Mouse (Mus musculus) kidney, postnatal 0 days (tissue): Measurements from ENCODE around the gene Ephx4. TPM values are rescaled to one million over a fixed set of nuclear protein-coding genes. Genes with fewer than 3 reads are reported as not detected.
A peak's percentile ranks its signal among the peaks of the same experiment; 100 is the strongest.
"Not testable (repeated sequence)": the region's sequence is repeated elsewhere in the genome, so short reads cannot be mapped to it uniquely, and the experiment has no call there.

Experiments
- ATAC-seq: fragments of 200-750 bp; cut with Nextera tagmentation; replicated peaks from 2 replicates; pipeline ENCODE4 v1.8.0; 2017; ENCODE audit warnings: low read depth, moderate number of reproducible peaks, moderate TSS enrichment, moderate library complexity; ENCODE audit not compliant: low FRiP score
- DNase-seq: peaks from one replicate; pipeline ENCODE4 v3.0.0-alpha.2; 2016; ENCODE audit warnings: low spot score
- H3K27ac ChIP-seq: fragments of 300-500 bp; sonication (generic); 2 replicates; pipeline ENCODE4 v1.5.1; 2014; ENCODE audit warnings: mild to moderate bottlenecking
- H3K27me3 ChIP-seq: fragments of 300-500 bp; sonication (generic); 2 replicates; pipeline ENCODE4 v1.6.1; 2014; ENCODE audit warnings: low read length, mixed read lengths; ENCODE audit not compliant: insufficient read depth
- H3K36me3 ChIP-seq: fragments of 300-500 bp; sonication (generic); 2 replicates; pipeline ENCODE4 v1.6.1; 2014; ENCODE audit warnings: low read length, mixed read lengths; ENCODE audit not compliant: insufficient read depth
- H3K4me1 ChIP-seq: fragments of 300-500 bp; sonication (generic); replicated peaks from 2 replicates; pipeline ENCODE4 v1.6.1; 2014; ENCODE audit warnings: antibody characterized with exemption, low read length, mixed read lengths; ENCODE audit not compliant: insufficient read depth
- H3K4me2 ChIP-seq: fragments of 300-500 bp; sonication (generic); 2 replicates; pipeline ENCODE4 v1.6.1; 2014; ENCODE audit warnings: mild to moderate bottlenecking, low read length, moderate library complexity, mixed read lengths
- H3K4me3 ChIP-seq: fragments of 300-500 bp; sonication (generic); replicated peaks from 2 replicates; pipeline ENCODE4 v1.5.1; 2014; ENCODE audit warnings: low read depth, low read length
- H3K9ac ChIP-seq: fragments of 300-500 bp; sonication (generic); 2 replicates; pipeline ENCODE4 v1.6.1; 2014; ENCODE audit warnings: low read depth, low read length
- H3K9me3 ChIP-seq: fragments of 300-500 bp; sonication (generic); replicated peaks from 2 replicates; pipeline ENCODE4 v1.6.1; 2016; ENCODE audit warnings: low read length, inconsistent platforms, mixed read lengths
- CTCF ChIP-seq: IDR thresholded peaks from 2 replicates; pipeline ENCODE4 v1.5.1; 2016; ENCODE audit warnings: antibody characterized with exemption, low read depth, mild to moderate bottlenecking, moderate library complexity
- whole genome bisulfite sequencing: fragments of 180-500 bp; shearing (Covaris S2); extraction: QIAGEN DNeasy Blood & Tissue Kit; methylation state at CpG from one replicate; pipeline ENCODE4 v1.1.7; 2014; 5-methylcytosine and 5-hydroxymethylcytosine counted together
- polyA plus RNA-seq: library from polyadenylated mRNA; unstranded; fragments of >200 nt; fragmentation: Nextera tagmentation; extraction: Ambion mirVana; gene quantifications from 2 replicates; pipeline ENCODE4 v1.2.1, GENCODE M21; 2015

The Ephx4 gene
- polyA plus RNA-seq, 1 experiment from 2014 or later = 1.8 TPM

DNA sequence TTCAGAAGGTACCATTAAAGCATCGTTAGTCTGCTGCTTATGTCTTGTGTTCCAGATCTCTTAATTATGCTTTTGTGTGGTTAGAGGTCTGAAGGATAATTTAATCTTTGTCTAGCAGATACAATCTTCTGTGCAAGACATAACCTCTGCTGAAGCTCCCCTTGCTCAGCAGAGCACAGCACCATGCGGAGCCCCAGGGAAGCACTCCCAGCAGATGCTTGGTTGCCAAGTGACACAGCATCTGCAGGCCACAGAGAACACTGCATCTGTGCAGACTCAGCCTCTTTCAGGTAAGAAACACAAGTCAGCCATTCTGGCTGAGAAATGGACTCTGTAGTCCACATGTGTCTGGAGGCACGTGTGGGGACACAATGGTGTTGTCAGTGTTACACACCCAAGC lies 32.5 kb upstream of the Ephx4 start:
- Histone ChIP-seq H3K9me3 (no peaks in the 10 kb centered on the region), H3K4me2 (no peak overlapping the region), H3K4me3 (no peak overlapping the region), H3K27me3 (no peaks in the 10 kb centered on the region), H3K9ac (no peak overlapping the region), H3K27ac (no peak overlapping the region), H3K36me3 (0 out of 2 replicates have a peak, but pooled peaks cover 2% of the 10 kb centered on the region), H3K4me1 (no peaks in the 10 kb centered on the region)
- no peak for TF ChIP-seq CTCF
- ATAC-seq = no peak
- WGBS = 70% methylated on average over 3 of the region's 3 CpGs
- no peak for DNase-seq

GRCm38 (mm10) chr5:107371335-107371734 lies 31.2 kb upstream of the Ephx4 start:
- 91% methylated on average over 5 of the region's 5 CpGs for WGBS
- Histone ChIP-seq H3K27me3 (no peaks in the 10 kb centered on the region), H3K9me3 (no peaks in the 10 kb centered on the region), H3K27ac (no peak overlapping the region), H3K9ac (no peak overlapping the region), H3K4me2 (no peak overlapping the region), H3K36me3 (0 out of 2 replicates have a peak, but pooled peaks cover 5% of the 10 kb centered on the region), H3K4me1 (no peaks in the 10 kb centered on the region), H3K4me3 (no peak overlapping the region)
- no peak for ATAC-seq
- no peak for TF ChIP-seq CTCF
- DNase-seq = no peak

DNA sequence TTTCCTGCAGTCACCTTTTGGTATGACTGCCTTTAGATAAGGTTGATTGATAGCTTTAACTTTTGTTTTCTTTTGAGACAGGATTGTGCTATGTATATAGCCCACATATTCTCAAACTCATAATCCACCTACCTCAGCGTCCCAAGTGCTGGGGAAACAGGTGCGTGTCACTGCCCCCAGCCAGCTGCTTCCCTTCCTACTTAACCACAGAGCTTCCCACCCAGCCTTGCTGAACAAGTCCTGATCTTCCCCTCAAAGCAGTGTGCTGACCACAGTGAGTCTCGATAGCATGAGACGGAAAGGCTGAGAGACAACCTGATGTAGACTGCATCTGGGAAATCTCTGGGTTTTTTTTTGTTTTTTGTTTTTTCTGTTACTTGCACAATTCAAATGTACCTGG lies 29.3 kb upstream of the Ephx4 start:
- DNase-seq (no peak), ATAC-seq (no peak)
- no peak for TF ChIP-seq CTCF
- no peak overlapping the region for H3K4me3 ChIP-seq
- H3K36me3 ChIP-seq = 0 out of 2 replicates have a peak, but pooled peaks cover 5% of the 10 kb centered on the region
- H3K9me3 ChIP-seq = no peaks in the 10 kb centered on the region
- no peak overlapping the region for H3K9ac ChIP-seq
- H3K4me1 ChIP-seq = no peaks in the 10 kb centered on the region
- H3K27me3 ChIP-seq = no peaks in the 10 kb centered on the region
- 92% methylated on average over 4 of the region's 4 CpGs for WGBS
- no peak overlapping the region for H3K4me2 ChIP-seq
- no peak overlapping the region for H3K27ac ChIP-seq

- not testable (repeated sequence) for H3K9me3 ChIP-seq, ATAC-seq, H3K27me3 ChIP-seq, H3K4me3 ChIP-seq, H3K36me3 ChIP-seq, H3K4me2 ChIP-seq, H3K9ac ChIP-seq, DNase-seq, H3K27ac ChIP-seq, H3K4me1 ChIP-seq
- TF ChIP-seq CTCF = peak; percentile 16; the same call in 1 of the 2 replicates
These were observed 16.1 kb upstream of the Ephx4 start for GRCm38 (mm10) chr5:107386448-107386847.

GRCm38 (mm10) chr5:107387788-107388187 lies 14.7 kb upstream of the Ephx4 start:
- Histone ChIP-seq H3K36me3 (no peaks in the 10 kb centered on the region), H3K4me2 (no peak overlapping the region), H3K4me1 (no peaks in the 10 kb centered on the region), H3K9me3 (no peaks in the 10 kb centered on the region), H3K27ac (no peak overlapping the region), H3K27me3 (no peaks in the 10 kb centered on the region), H3K4me3 (no peak overlapping the region), H3K9ac (no peak overlapping the region)
- no peak for ATAC-seq
- TF ChIP-seq CTCF = no peak
- 97% methylated on average over 1 of the region's 1 CpGs for WGBS
- DNase-seq = no peak

DNA sequence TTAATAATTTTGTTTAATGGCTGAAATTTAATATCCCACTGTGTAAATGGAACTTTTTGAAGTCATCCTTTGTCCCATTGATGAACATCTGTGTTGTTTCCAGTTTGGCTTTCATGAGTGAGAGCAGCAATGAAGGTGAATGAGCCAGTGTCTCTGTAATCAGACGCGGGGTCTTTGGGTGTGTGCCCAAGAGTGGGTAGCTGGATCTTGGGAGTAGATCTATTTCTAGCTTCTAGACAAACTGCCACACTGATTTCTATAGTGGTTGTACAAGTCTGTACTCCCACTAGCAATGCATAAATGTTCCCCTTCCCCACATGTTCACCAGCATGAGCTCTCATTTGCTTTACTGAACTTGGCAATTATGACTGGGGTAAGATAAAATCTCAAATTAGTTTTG lies 13.2 kb upstream of the Ephx4 start:
- Histone ChIP-seq H3K4me2 (no peak overlapping the region), H3K4me1 (no peaks in the 10 kb centered on the region), H3K4me3 (no peak overlapping the region), H3K36me3 (no peaks in the 10 kb centered on the region), H3K27ac (no peak overlapping the region), H3K27me3 (no peaks in the 10 kb centered on the region), H3K9ac (no peak overlapping the region), H3K9me3 (no peaks in the 10 kb centered on the region)
- 90% methylated on average over 2 of the region's 2 CpGs for WGBS
- DNase-seq (no peak), ATAC-seq (no peak)
- no peak for TF ChIP-seq CTCF

- Histone ChIP-seq H3K4me3 (no peak overlapping the region), H3K27me3 (no peaks in the 10 kb centered on the region), H3K9ac (no peak overlapping the region), H3K9me3 (no peaks in the 10 kb centered on the region), H3K36me3 (no peaks in the 10 kb centered on the region), H3K4me1 (no peaks in the 10 kb centered on the region), H3K27ac (no peak overlapping the region), H3K4me2 (no peak overlapping the region)
- no peak for TF ChIP-seq CTCF
- no peak for DNase-seq
- 51% methylated on average over 2 of the region's 2 CpGs for WGBS
- no peak for ATAC-seq
These were observed 8.1 kb upstream of the Ephx4 start for GRCm38 (mm10) chr5:107394437-107394836.
